Mouse (Mus musculus): ENCODE data around the gene Ric8b. TPM values are rescaled to one million over a fixed set of nuclear protein-coding genes. Genes with fewer than 3 reads are reported as not detected.

Gene Ric8b
- total RNA-seq, 2 experiments from 2014 or later, result 31.6 to 37.6 TPM

GRCm38 (mm10) chr10:84908471-84908870, 8.9 kb upstream of the Ric8b start:
- DNase-seq, result no peak
- intact Hi-C loops (cut with DNase I), result no loop called here

- intact Hi-C loops (cut with DNase I), result no loop called here
- no peak for DNase-seq
These were observed 8.2 kb upstream of the Ric8b start for GRCm38 (mm10) chr10:84909021-84909801.

GRCm38 (mm10) chr10:84910194-84910593, 7.2 kb upstream of the Ric8b start:
- DNase-seq, result no peak
- intact Hi-C loops (cut with DNase I), result loop anchor here (5.0 kb wide), 1 partner anchor 77 kb away; no protein-coding TSS in a partner anchor

GRCm38 (mm10) chr10:84910758-84911384, 6.5 kb upstream of the Ric8b start:
- intact Hi-C loops (cut with DNase I), result loop anchor here (5.0 kb wide), 1 partner anchor 76 kb away; no protein-coding TSS in a partner anchor

GRCm38 (mm10) chr10:84913148-84913547, 4.3 kb upstream of the Ric8b start:
- DNase-seq, result no peak
- intact Hi-C loops (cut with DNase I), result loop anchor here (5.0 kb wide), 1 partner anchor 74 kb away; no protein-coding TSS in a partner anchor

More at GRCm38 (mm10) chr10:84910758-84911384, 6.5 kb upstream of the Ric8b start:
- no peak for DNase-seq

- intact Hi-C loops (cut with DNase I), result no loop called here
- no peak for DNase-seq
These were observed 1.9 kb upstream of the Ric8b start for GRCm38 (mm10) chr10:84915476-84915875.

GRCm38 (mm10) chr10:84917731-84918095, 297 bp downstream of the Ric8b start:
- intact Hi-C loops (cut with DNase I), result no loop called here
- no peak for DNase-seq

- DNase-seq, result no peak
- intact Hi-C loops (cut with DNase I), result no loop called here
These were observed 8.9 kb downstream of the Ric8b start for GRCm38 (mm10) chr10:84926336-84926735.

- intact Hi-C loops (cut with DNase I), result no loop called here
- no peak for DNase-seq
These were observed 9.5 kb downstream of the Ric8b start for GRCm38 (mm10) chr10:84926885-84927284.

GRCm38 (mm10) chr10:84928465-84928864, 11.0 kb downstream of the Ric8b start:
- intact Hi-C loops (cut with DNase I), result no loop called here
- no peak for DNase-seq

- DNase-seq, result no peak
- intact Hi-C loops (cut with DNase I), result no loop called here
These were observed 18.3 kb downstream of the Ric8b start for GRCm38 (mm10) chr10:84935553-84936209.

GRCm38 (mm10) chr10:84936832-84937515, 19.6 kb downstream of the Ric8b start:
- no peak for DNase-seq
- intact Hi-C loops (cut with DNase I), result no loop called here

- no peak for DNase-seq
- intact Hi-C loops (cut with DNase I), result no loop called here
These were observed 20.8 kb downstream of the Ric8b start for GRCm38 (mm10) chr10:84938094-84938820.

- DNase-seq, result no peak
- intact Hi-C loops (cut with DNase I), result no loop called here
These were observed 21.5 kb downstream of the Ric8b start for GRCm38 (mm10) chr10:84938886-84939285.

GRCm38 (mm10) chr10:84940356-84940755, 22.9 kb downstream of the Ric8b start:
- intact Hi-C loops (cut with DNase I), result no loop called here

GRCm38 (mm10) chr10:84945692-84946091, 28.3 kb downstream of the Ric8b start:
- intact Hi-C loops (cut with DNase I), result no loop called here
- no peak for DNase-seq

More at GRCm38 (mm10) chr10:84940356-84940755, 22.9 kb downstream of the Ric8b start:
- no peak for DNase-seq

GRCm38 (mm10) chr10:84948970-84949683, 31.7 kb downstream of the Ric8b start:
- DNase-seq, result no peak
- intact Hi-C loops (cut with DNase I), result no loop called here

GRCm38 (mm10) chr10:84949684-84950010, 32.2 kb downstream of the Ric8b start:
- intact Hi-C loops (cut with DNase I), result no loop called here
- DNase-seq, result no peak

GRCm38 (mm10) chr10:84950384-84950783, 33.0 kb downstream of the Ric8b start:
- intact Hi-C loops (cut with DNase I), result no loop called here
- no peak for DNase-seq

- no peak for DNase-seq
- intact Hi-C loops (cut with DNase I), result no loop called here
These were observed 36.8 kb downstream of the Ric8b start for GRCm38 (mm10) chr10:84954236-84954635.

Data from gastrocnemius, postnatal 36 days (tissue).